Comparison of ENCODE assay signal across 8 mouse cellular contexts in genomic region chr10:112138871-112139430, GRCm38 (mm10). TPM values are rescaled to one million over a fixed set of nuclear protein-coding genes. Genes with fewer than 3 reads are reported as not detected.
DNase-seq lines count a peak whose midpoint lies in the region; ATAC-seq lines count a peak whose summit lies in the region.

No protein-coding gene starts in this region.

- H3K36me3 ChIP-seq in heart, embryonic 14.5 days (ENCODE audit: control insufficient read depth, insufficient read depth, low read length): no peaks in the 10 kb centered on the region
- H3K36me3 ChIP-seq in hindbrain, embryonic 14.5 days (replicated peaks; ENCODE audit: control insufficient read depth, insufficient read depth): no peaks in the 10 kb centered on the region

- H3K9ac ChIP-seq in heart, embryonic 14.5 days (ENCODE audit: low read length): peak overlapping the region; percentile 47; the same call in 1 of the 2 replicates
- peak overlapping the region; percentile 57 for H3K9ac ChIP-seq in hindbrain, embryonic 14.5 days

- no peak for DNase-seq in heart, adult 8-10 months (ENCODE audit: low spot score)
- DNase-seq in hindbrain, embryonic 14.5 days (ENCODE audit: low spot score): peak; percentile 25
- no peak for DNase-seq in gastrocnemius, adult 8-10 months (ENCODE audit: low spot score in 2 of 2)
- DNase-seq in urinary bladder, postnatal 4 days (ENCODE audit: low spot score in 2 of 2): no peak
- DNase-seq in right cerebral cortex, postnatal 25 days: no peak

- H3K27ac ChIP-seq in heart, embryonic 14.5 days (replicated peaks in 1 of 2; ENCODE audit: control insufficient read depth in 1 of 2, insufficient read depth in 1 of 2, low read depth in 2 of 2, low read length in 2 of 2): no peak overlapping the region
- peak overlapping the region; percentile 60; the same call in 1 of the 2 replicates for H3K27ac ChIP-seq in brown adipose tissue, adult 24 weeks (replicated peaks; ENCODE audit: low read depth, low read length)
- H3K27ac ChIP-seq in hindbrain, embryonic 14.5 days: no peak overlapping the region

- WGBS in heart, embryonic 14.5 days: 31% methylated on average over 6 of the region's 6 CpGs
- 35% methylated on average over 6 of the region's 6 CpGs for WGBS in hindbrain, embryonic 14.5 days

- H3K4me1 ChIP-seq in heart, embryonic 14.5 days (ENCODE audit: control insufficient read depth in 2 of 2, insufficient read depth in 2 of 2, low read length in 2 of 2): no peaks in the 10 kb centered on the region
- no peaks in the 10 kb centered on the region for H3K4me1 ChIP-seq in brown adipose tissue, adult 24 weeks (ENCODE audit: control insufficient read depth, insufficient read depth, insufficient read length, low read length)
- 0 out of 2 replicates have a peak, but pooled peaks cover 2% of the 10 kb centered on the region for H3K4me1 ChIP-seq in hindbrain, embryonic 14.5 days (replicated peaks; ENCODE audit: control insufficient read depth, insufficient read depth, low read length)

- no peaks in the 10 kb centered on the region for H3K9me3 ChIP-seq in heart, embryonic 14.5 days (ENCODE audit: control insufficient read depth, low read length)
- H3K9me3 ChIP-seq in hindbrain, embryonic 14.5 days (ENCODE audit: control insufficient read depth, low read length): no peaks in the 10 kb centered on the region

- no peaks in the 10 kb centered on the region for H3K27me3 ChIP-seq in heart, embryonic 14.5 days (ENCODE audit: control insufficient read depth, insufficient read depth, low read length)
- H3K27me3 ChIP-seq in hindbrain, embryonic 14.5 days (ENCODE audit: control insufficient read depth, insufficient read depth, low read length): no peaks in the 10 kb centered on the region

- ATAC-seq in heart, embryonic 14.5 days (ENCODE audit: insufficient number of reproducible peaks, insufficient read depth, low FRiP score, low read depth): no peak
- peak; percentile 37; the same call in 1 of the 2 replicates for ATAC-seq in hindbrain, embryonic 14.5 days (ENCODE audit: low FRiP score)
- peak; percentile 69 for ATAC-seq in megakaryocyte-erythroid progenitor cell, adult 5-6 weeks (replicated peaks; ENCODE audit: low FRiP score, low TSS enrichment, poor library complexity, severe bottlenecking)

- peak overlapping the region; percentile 29 to 41; a peak in 3 of 4 replicates for H3K4me3 ChIP-seq in heart, embryonic 14.5 days (ENCODE audit: control insufficient read depth in 1 of 2, insufficient read depth in 1 of 2, low read depth in 1 of 2, low read length in 2 of 2)
- peak overlapping the region; percentile 60 for H3K4me3 ChIP-seq in brown adipose tissue, adult 24 weeks (ENCODE audit: insufficient read depth, low read depth, low read length)
- peak overlapping the region; percentile 31 for H3K4me3 ChIP-seq in hindbrain, embryonic 14.5 days (replicated peaks; ENCODE audit: low read length)

- H3K4me2 ChIP-seq in heart, embryonic 14.5 days (ENCODE audit: low read length): peak overlapping the region; percentile 57
- peak overlapping the region; percentile 52 for H3K4me2 ChIP-seq in hindbrain, embryonic 14.5 days (replicated peaks)

RNA-seq across cellular contexts. Expression of gene Glipr1l3, which starts 21.2 kb away (rescaled TPM):
- polyA plus RNA-seq in heart, embryonic 14.5 days (2014; fragmentation: Nextera tagmentation; extraction: Ambion mirVana): not detected in 2 replicates
- not detected for total RNA-seq in heart, adult 8-10 months (2022)
- polyA plus RNA-seq in brown adipose tissue, adult 24 weeks (2012; ENCODE audit: insufficient read depth, insufficient read length, missing spikeins): not detected in 2 replicates
- 0.29 and 0.48 TPM in 2 replicates for polyA plus RNA-seq in hindbrain, embryonic 14.5 days (2014; fragmentation: Nextera tagmentation; extraction: Ambion mirVana)
- total RNA-seq in megakaryocyte-erythroid progenitor cell, adult 5-6 weeks (2014; fragmentation: Nextera tagmentation): not detected in 2 replicates
- not detected in 2 replicates for total RNA-seq in megakaryocyte-erythroid progenitor cell, adult 5-6 weeks (2017)
- total RNA-seq in gastrocnemius, adult 8-10 months (2022): not detected

RNA-seq across cellular contexts. Expression of gene Caps2, which starts 24.5 kb away (rescaled TPM):
- polyA plus RNA-seq in heart, embryonic 14.5 days (2014; fragmentation: Nextera tagmentation; extraction: Ambion mirVana): 0.20 TPM in 1 of 2 replicates, not detected in the other
- not detected for total RNA-seq in heart, adult 8-10 months (2022)
- polyA plus RNA-seq in brown adipose tissue, adult 24 weeks (2012; ENCODE audit: insufficient read depth, insufficient read length, missing spikeins): not detected in 2 replicates
- 0.53 and 0.96 TPM in 2 replicates for polyA plus RNA-seq in hindbrain, embryonic 14.5 days (2014; fragmentation: Nextera tagmentation; extraction: Ambion mirVana)
- not detected in 2 replicates for total RNA-seq in megakaryocyte-erythroid progenitor cell, adult 5-6 weeks (2014; fragmentation: Nextera tagmentation)
- not detected in 2 replicates for total RNA-seq in megakaryocyte-erythroid progenitor cell, adult 5-6 weeks (2017)
- not detected for total RNA-seq in gastrocnemius, adult 8-10 months (2022)

RNA-seq across cellular contexts. Expression of gene Glipr1l2, which starts 55.8 kb away (rescaled TPM):
- polyA plus RNA-seq in heart, embryonic 14.5 days (2014; fragmentation: Nextera tagmentation; extraction: Ambion mirVana): not detected in 2 replicates
- total RNA-seq in heart, adult 8-10 months (2022): not detected
- polyA plus RNA-seq in brown adipose tissue, adult 24 weeks (2012; ENCODE audit: insufficient read depth, insufficient read length, missing spikeins): not detected in 2 replicates
- not detected in 2 replicates for polyA plus RNA-seq in hindbrain, embryonic 14.5 days (2014; fragmentation: Nextera tagmentation; extraction: Ambion mirVana)
- total RNA-seq in megakaryocyte-erythroid progenitor cell, adult 5-6 weeks (2014; fragmentation: Nextera tagmentation): not detected in 2 replicates
- total RNA-seq in megakaryocyte-erythroid progenitor cell, adult 5-6 weeks (2017): not detected in 2 replicates
- not detected for total RNA-seq in gastrocnemius, adult 8-10 months (2022)
